Mouse (Mus musculus): ENCODE measurements at regions not wholly inside any gene's neighbourhood (a gene's known extent, or its start where the extent isn't known, plus 50 kb on each side); places are given as distances from the start of the nearest gene placed in this dataset.

- Histone ChIP-seq H3K27me3 (ENCODE audit: control insufficient read depth, insufficient read depth, low read length) (no peaks in the 10 kb centered on the region), H3K9me3 (ENCODE audit: control insufficient read depth, low read length) (no peaks in the 10 kb centered on the region), H3K27ac (replicated peaks; ENCODE audit: low read depth, low read length) (no peak overlapping the region), H3K9ac (replicated peaks; ENCODE audit: low read length) (no peak overlapping the region), H3K4me3 (replicated peaks; ENCODE audit: low read depth, low read length) (no peak overlapping the region), H3K36me3 (ENCODE audit: control insufficient read depth, insufficient read depth, low read length) (no peaks in the 10 kb centered on the region), H3K4me2 (ENCODE audit: low read length) (no peak overlapping the region), H3K4me1 (ENCODE audit: control insufficient read depth, insufficient read depth, low read length) (no peaks in the 10 kb centered on the region)
- ATAC-seq (ENCODE audit: low FRiP score, low TSS enrichment) (no peak), DNase-seq (peak; percentile 69)
- 61% methylated on average over 8 of the region's 8 CpGs for WGBS
Measured at GRCm38 (mm10) chr10:101614230-101614629, 67.1 kb upstream of the Mgat4c start.

Data from midbrain, embryonic 14.5 days (tissue).